Mouse (Mus musculus) lung, embryonic 15.5 days (tissue): Measurements from ENCODE around the gene Rnf145. TPM values are rescaled to one million over a fixed set of nuclear protein-coding genes. Genes with fewer than 3 reads are reported as not detected.

ENCODE experiments used
- ATAC-seq: fragments of 200-750 bp; cut with Nextera tagmentation; 2 replicates; pipeline ENCODE4 v1.8.0; 2017; ENCODE audit warnings: moderate number of reproducible peaks, borderline replicate concordance; ENCODE audit not compliant: low FRiP score, low TSS enrichment; ENCODE audit errors: extremely low read depth
- H3K27ac ChIP-seq: fragments of 300-500 bp; sonication (generic); 2 replicates; pipeline ENCODE4 v1.5.1; 2015; ENCODE audit warnings: moderate library complexity, mild to moderate bottlenecking, inconsistent platforms
- H3K27me3 ChIP-seq: fragments of 300-500 bp; sonication (generic); 2 replicates; pipeline ENCODE4 v1.6.1; 2015; ENCODE audit warnings: inconsistent platforms
- H3K36me3 ChIP-seq: fragments of 300-500 bp; sonication (generic); 2 replicates; pipeline ENCODE4 v1.6.1; 2015; ENCODE audit warnings: inconsistent platforms
- H3K4me1 ChIP-seq: fragments of 300-500 bp; sonication (generic); 2 replicates; pipeline ENCODE4 v1.6.1; 2015; ENCODE audit warnings: inconsistent platforms
- H3K4me2 ChIP-seq: fragments of 300-500 bp; sonication (generic); 2 replicates; pipeline ENCODE4 v1.6.1; 2015; ENCODE audit warnings: inconsistent platforms, mild to moderate bottlenecking, moderate library complexity
- H3K4me3 ChIP-seq: fragments of 300-500 bp; sonication (generic); 2 replicates; pipeline ENCODE4 v1.5.1; 2015; ENCODE audit warnings: mild to moderate bottlenecking, inconsistent platforms
- H3K9ac ChIP-seq: fragments of 300-500 bp; sonication (generic); 2 replicates; pipeline ENCODE4 v1.6.1; 2015; ENCODE audit warnings: inconsistent platforms
- H3K9me3 ChIP-seq: fragments of 300-500 bp; sonication (generic); 2 replicates; pipeline ENCODE4 v1.6.1; 2016; ENCODE audit warnings: inconsistent platforms
- WGBS: fragments of 180-500 bp; shearing (Covaris S2); methylation state at CpG from one replicate; pipeline ENCODE4 v1.1.7; 2015; 5-methylcytosine and 5-hydroxymethylcytosine counted together
- polyA plus RNA-seq: library from polyadenylated mRNA; unstranded; fragments of >200 nt; fragmentation: Nextera tagmentation; extraction: Ambion mirVana; gene quantifications from 2 replicates; pipeline ENCODE4 v1.2.1, GENCODE M21; 2015

Rnf145 gene
- polyA plus RNA-seq, 1 experiment from 2014 or later, result 77.2 TPM

DNA sequence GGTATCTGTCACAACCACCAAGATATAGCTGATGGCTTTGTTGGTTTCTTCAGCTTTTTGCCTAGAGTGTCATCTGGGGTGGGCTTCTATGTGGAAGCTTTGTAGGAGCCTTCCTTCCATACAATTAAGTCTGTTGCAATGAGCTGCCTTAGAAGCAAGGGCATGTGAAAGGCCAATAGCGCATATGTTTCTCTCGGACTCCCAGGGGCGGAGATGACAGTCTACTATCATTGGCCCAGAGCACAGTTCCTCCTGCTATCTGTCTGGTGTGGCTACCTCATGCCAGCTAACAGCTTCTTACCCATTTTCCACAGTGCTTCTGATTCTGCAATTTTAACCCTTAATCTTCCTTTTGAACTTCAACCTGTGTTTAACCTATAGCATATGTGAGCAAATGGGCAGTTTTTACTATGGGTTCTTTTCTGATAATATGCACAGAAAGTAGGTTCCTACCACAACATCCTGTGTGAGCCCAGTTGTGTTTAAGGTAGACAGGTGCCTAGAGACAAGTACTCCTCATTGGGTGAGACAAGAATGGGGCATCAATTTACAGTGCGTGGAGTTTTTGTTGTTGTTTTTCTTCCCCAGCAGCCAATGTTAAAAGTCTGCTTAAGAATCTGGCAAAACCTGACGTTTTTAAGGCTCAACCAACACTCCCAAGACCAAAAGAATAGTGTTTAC, 24.0 kb upstream of the Rnf145 start:
- WGBS, result 75% methylated on average over 5 of the region's 5 CpGs

DNA sequence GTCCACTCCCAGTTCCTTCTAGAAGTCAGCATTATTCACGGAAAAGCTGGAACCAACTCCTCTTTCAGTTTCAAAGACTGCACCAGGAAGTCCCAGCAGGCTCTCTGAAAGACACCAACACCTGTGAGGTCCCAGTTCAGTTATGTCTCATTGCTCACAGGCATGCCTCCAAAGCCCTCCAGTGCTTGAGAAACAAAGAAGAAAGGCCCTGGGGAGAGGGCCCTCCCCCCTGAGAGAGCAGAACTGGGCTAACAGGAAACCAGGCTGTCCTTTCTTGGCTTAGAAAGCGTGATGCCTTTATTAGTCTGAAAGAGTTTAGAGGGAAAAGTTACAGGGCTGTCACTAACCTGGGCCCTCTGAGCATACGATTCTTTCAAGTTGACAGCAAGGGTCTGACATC, 22.5 kb upstream of the Rnf145 start:
- H3K4me2 ChIP-seq, result no peak overlapping the region
- no peak overlapping the region for H3K4me3 ChIP-seq
- H3K27ac ChIP-seq, result peak overlapping the region; percentile 21
- H3K36me3 ChIP-seq, result no peaks in the 10 kb centered on the region
- WGBS, result 38% methylated on average over 3 of the region's 3 CpGs
- peak; percentile 55; the same call in 1 of the 2 replicates for ATAC-seq
- no peaks in the 10 kb centered on the region for H3K27me3 ChIP-seq
- H3K9me3 ChIP-seq, result no peaks in the 10 kb centered on the region
- peaks cover 8% of the 10 kb centered on the region; the same call in 1 of the 2 replicates for H3K4me1 ChIP-seq
- H3K9ac ChIP-seq, result no peak overlapping the region

More for the DNA sequence above, 24.0 kb upstream of the Rnf145 start:
- Histone ChIP-seq H3K9ac (no peak overlapping the region), H3K4me3 (no peak overlapping the region), H3K27ac (no peak overlapping the region), H3K27me3 (no peaks in the 10 kb centered on the region), H3K9me3 (no peaks in the 10 kb centered on the region), H3K4me2 (no peak overlapping the region), H3K36me3 (no peaks in the 10 kb centered on the region), H3K4me1 (peaks cover 8% of the 10 kb centered on the region; the same call in 1 of the 2 replicates)
- ATAC-seq, result no peak

DNA sequence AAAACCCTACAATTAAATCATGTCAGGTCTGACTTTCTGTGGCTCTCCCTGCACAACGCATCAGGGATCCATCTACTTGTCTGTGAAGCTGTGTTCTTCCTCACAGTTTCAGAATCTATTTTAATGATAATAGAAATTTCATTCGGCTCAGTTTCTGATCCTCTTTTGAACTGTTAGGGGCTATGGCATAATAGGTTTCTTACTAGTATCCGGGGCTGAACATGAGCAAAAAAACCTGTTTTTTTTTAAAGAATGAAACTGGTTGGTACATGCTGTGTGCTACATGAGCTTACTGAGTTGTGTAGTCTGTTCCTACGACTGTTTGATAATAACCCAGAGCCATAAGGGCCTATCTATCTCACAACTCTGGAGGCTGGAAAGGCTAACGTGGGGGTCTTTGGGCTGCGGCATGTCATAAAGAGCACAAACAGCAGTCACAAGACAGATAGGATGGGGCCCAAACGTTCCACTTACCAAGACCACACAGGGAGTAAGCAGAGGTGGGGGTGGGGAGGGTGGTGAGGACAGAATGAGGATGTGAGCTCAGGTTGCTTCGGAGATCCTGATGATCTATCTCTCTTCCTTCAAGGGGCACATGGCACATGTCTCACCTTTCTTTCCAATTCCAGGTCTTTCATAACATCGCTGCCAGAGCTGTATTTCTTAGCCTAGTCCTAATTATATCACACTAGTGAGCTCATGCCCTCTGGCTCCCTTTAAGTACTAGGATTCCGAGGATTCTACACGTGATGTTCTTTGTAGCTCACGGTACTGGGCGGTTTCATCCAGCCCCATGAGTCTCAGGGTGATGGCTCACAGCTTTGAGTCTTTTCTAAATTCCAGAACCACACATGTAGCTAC, 20.1 kb upstream of the Rnf145 start:
- H3K4me2 ChIP-seq, result no peak overlapping the region
- H3K36me3 ChIP-seq, result no peaks in the 10 kb centered on the region
- WGBS, result 54% methylated on average over 13 of the region's 13 CpGs
- peaks cover 8% of the 10 kb centered on the region; the same call in 1 of the 2 replicates for H3K4me1 ChIP-seq
- no peak for ATAC-seq
- H3K27ac ChIP-seq, result no peak overlapping the region
- no peaks in the 10 kb centered on the region for H3K9me3 ChIP-seq
- H3K4me3 ChIP-seq, result no peak overlapping the region
- no peak overlapping the region for H3K9ac ChIP-seq
- no peaks in the 10 kb centered on the region for H3K27me3 ChIP-seq

DNA sequence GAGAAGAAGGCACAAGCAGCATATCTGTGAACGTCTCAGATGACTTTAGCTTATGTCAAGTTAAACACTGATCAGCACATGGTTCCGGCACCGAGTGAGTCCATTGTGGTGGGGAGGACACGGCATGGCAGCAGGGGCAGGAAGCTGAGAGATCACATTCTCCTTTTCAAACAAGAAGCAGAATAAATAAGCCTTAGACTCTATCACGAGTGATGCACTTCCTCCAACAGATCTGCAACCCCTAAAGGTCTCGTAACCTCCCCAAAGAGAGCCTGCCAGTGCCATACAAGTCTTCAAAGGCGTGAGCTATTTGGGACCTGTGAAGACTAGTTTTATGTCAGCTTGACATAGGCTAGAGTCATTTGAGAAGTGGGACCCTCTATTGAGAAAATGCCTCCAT, 17.8 kb upstream of the Rnf145 start:
- Histone ChIP-seq H3K9me3 (no peaks in the 10 kb centered on the region), H3K4me3 (no peak overlapping the region), H3K4me1 (peaks cover 12% of the 10 kb centered on the region; the same call in 1 of the 2 replicates), H3K27ac (no peak overlapping the region), H3K27me3 (no peaks in the 10 kb centered on the region), H3K9ac (no peak overlapping the region), H3K36me3 (no peaks in the 10 kb centered on the region), H3K4me2 (no peak overlapping the region)
- 57% methylated on average over 7 of the region's 7 CpGs for WGBS
- ATAC-seq, result no peak

DNA sequence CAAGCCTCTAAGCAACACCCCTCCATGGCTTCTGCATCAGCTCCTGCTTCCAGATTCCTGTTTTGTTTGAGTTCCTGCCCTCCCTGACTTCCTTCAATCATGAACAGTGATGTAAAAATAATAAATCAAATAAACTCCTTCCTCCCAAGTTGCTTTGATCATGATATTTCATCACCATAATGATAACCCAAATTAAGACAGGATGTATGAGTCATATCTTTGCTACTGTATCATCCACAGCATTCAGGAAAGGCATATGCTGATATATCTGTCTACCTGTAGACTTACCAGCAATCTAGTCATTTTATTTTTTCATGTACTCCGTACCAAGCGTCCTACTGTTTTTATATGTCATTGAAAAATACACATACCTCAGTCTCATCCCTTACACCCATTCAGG, 17.3 kb upstream of the Rnf145 start:
- no peak overlapping the region for H3K4me2 ChIP-seq
- H3K36me3 ChIP-seq, result no peaks in the 10 kb centered on the region
- H3K27me3 ChIP-seq, result no peaks in the 10 kb centered on the region
- no peak for ATAC-seq
- no peak overlapping the region for H3K9ac ChIP-seq
- H3K4me1 ChIP-seq, result 0 out of 2 replicates have a peak, but pooled peaks cover 7% of the 10 kb centered on the region
- H3K4me3 ChIP-seq, result no peak overlapping the region
- 57% methylated on average over 2 of the region's 2 CpGs for WGBS
- no peak overlapping the region for H3K27ac ChIP-seq
- H3K9me3 ChIP-seq, result no peaks in the 10 kb centered on the region

DNA sequence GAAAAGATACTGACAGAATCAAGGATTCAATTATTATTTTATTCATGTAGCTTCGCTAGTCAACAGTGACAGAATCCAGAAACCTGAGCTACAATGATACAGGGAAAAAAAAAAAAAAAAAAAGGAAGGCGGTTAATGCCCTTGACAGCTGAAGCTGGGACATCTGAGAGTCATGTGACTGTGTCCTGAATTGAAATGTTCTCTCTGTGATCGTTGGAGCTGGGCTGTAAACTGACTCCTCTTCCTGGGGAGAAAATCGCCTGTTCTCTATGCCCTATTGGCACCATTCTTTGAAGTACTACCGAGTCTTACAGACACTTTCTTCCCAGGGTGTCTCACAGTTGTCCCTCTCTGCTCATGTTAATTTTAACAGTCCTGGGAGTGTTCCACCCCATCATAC, 15.8 kb upstream of the Rnf145 start:
- WGBS, result 58% methylated on average over 5 of the region's 5 CpGs
- Histone ChIP-seq H3K27ac (no peak overlapping the region), H3K9me3 (no peaks in the 10 kb centered on the region), H3K9ac (no peak overlapping the region), H3K4me2 (no peak overlapping the region), H3K27me3 (no peaks in the 10 kb centered on the region), H3K4me1 (0 out of 2 replicates have a peak, but pooled peaks cover 6% of the 10 kb centered on the region), H3K4me3 (no peak overlapping the region), H3K36me3 (no peaks in the 10 kb centered on the region)
- no peak for ATAC-seq

DNA sequence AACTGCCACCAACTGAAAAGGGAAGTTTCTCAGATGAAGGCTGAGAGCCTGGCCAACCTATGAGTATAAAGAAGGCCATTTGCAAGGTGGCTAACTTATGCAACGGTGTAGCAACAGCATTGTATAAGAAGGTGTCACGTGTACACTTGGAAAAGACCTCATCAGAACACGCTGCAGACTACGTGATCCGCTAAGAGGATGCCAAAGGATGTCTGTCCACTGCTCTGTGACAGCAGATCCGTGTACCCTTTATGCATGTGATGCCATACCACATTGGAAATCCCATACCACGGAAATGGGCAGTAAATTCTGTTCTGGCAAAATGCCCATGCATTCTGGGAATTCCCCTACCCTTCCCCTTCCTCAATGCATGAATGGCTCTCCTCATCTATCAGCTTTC, 14.6 kb upstream of the Rnf145 start:
- Histone ChIP-seq H3K36me3 (no peaks in the 10 kb centered on the region), H3K4me3 (no peak overlapping the region), H3K27me3 (no peaks in the 10 kb centered on the region), H3K9ac (no peak overlapping the region), H3K4me1 (0 out of 2 replicates have a peak, but pooled peaks cover 6% of the 10 kb centered on the region), H3K4me2 (no peak overlapping the region), H3K27ac (no peak overlapping the region), H3K9me3 (no peaks in the 10 kb centered on the region)
- WGBS, result 80% methylated on average over 7 of the region's 7 CpGs
- ATAC-seq, result no peak

DNA sequence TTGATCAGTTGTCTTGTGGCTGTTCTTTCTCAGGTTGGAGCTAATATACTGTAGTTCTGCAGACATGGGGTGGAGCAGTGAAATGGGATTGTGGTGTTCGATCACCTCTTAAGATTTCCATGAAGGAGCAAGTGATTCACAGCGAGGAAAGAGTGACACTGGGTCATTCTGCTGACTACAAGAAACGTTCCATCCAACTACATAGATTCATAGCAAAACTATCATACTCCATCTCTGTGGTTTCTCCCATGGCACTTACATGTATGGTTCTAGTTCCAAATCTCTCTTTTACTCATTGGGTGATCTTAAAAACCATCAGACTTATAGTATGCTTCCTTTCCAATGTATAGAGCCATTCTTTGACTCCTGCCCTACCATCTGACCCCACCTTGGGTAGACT, 14.0 kb upstream of the Rnf145 start:
- 80% methylated on average over 3 of the region's 3 CpGs for WGBS
- no peaks in the 10 kb centered on the region for H3K9me3 ChIP-seq
- ATAC-seq, result no peak
- H3K9ac ChIP-seq, result no peak overlapping the region
- H3K27me3 ChIP-seq, result no peaks in the 10 kb centered on the region
- no peak overlapping the region for H3K4me2 ChIP-seq
- no peak overlapping the region for H3K27ac ChIP-seq
- no peak overlapping the region for H3K4me3 ChIP-seq
- H3K4me1 ChIP-seq, result 0 out of 2 replicates have a peak, but pooled peaks cover 6% of the 10 kb centered on the region
- H3K36me3 ChIP-seq, result no peaks in the 10 kb centered on the region

DNA sequence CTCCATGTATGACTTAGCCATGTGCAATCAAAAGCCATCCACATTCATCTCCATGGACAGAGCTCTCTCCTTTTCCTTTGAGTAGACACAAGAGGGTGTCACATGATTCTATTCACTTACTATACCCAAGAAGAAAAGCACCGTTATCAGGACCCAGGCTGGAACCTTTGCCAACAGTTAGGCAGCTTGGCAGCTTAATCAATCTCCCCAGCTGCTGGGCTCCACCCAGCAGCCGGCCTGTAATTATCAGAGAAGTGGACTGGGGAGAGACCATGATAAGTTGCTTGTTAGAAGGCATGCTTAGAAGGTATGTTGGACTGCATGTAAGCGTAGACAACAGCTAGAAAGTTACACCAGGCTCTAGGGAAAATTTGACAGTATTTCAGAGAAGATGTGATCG, 9.9 kb upstream of the Rnf145 start:
- no peaks in the 10 kb centered on the region for H3K9me3 ChIP-seq
- 0 out of 2 replicates have a peak, but pooled peaks cover 6% of the 10 kb centered on the region for H3K4me1 ChIP-seq
- no peak overlapping the region for H3K9ac ChIP-seq
- WGBS, result 44% methylated on average over 4 of the region's 4 CpGs
- no peak for ATAC-seq
- H3K27me3 ChIP-seq, result no peaks in the 10 kb centered on the region
- H3K4me3 ChIP-seq, result no peak overlapping the region
- H3K4me2 ChIP-seq, result no peak overlapping the region
- no peaks in the 10 kb centered on the region for H3K36me3 ChIP-seq
- no peak overlapping the region for H3K27ac ChIP-seq

DNA sequence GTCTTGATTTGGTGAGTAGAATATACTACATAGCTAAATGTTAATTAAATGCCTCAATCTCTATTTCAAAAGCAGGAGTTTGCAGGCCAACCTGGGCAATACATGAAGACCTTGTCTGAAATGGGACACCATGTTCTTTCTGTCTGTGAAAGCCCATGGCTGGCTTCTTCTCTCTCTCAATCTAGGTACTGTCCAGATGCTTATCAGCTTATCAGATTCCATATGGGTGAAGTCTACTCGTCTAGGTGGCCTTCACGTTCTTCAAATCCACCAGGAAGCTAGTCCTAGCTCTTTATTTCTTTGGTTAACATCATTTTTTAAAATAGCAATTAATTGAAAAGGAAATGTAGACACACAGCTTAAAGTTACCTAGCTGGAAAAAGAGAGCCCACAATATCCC, 8.9 kb upstream of the Rnf145 start:
- no peaks in the 10 kb centered on the region for H3K9me3 ChIP-seq
- no peaks in the 10 kb centered on the region for H3K27me3 ChIP-seq
- no peak for ATAC-seq
- H3K4me2 ChIP-seq, result no peak overlapping the region
- no peaks in the 10 kb centered on the region for H3K36me3 ChIP-seq
- H3K4me3 ChIP-seq, result no peak overlapping the region
- H3K9ac ChIP-seq, result no peak overlapping the region
- no peaks in the 10 kb centered on the region for H3K4me1 ChIP-seq
- WGBS, result 67% methylated on average over 2 of the region's 2 CpGs
- no peak overlapping the region for H3K27ac ChIP-seq

DNA sequence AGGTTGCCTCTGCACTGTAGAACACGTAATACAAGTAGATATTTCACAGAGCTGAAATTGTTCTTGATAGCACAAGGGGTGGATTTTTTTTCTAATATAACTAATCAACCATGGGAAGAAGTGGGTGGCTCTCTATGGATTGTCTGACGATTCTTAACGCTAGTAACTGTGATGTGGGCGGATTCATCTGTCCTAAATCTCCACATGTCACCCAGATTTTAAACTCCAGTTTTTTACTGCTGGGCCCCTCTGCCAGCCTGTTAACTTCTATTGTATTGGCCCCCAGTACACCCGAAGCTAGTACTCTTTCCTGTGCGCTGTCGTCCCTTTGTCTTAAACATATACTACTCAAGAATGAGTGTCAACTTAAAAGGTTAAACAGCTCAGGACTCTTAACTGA, 8.4 kb upstream of the Rnf145 start:
- Histone ChIP-seq H3K27me3 (no peaks in the 10 kb centered on the region), H3K36me3 (no peaks in the 10 kb centered on the region), H3K4me1 (no peaks in the 10 kb centered on the region), H3K9ac (no peak overlapping the region), H3K4me3 (no peak overlapping the region), H3K27ac (no peak overlapping the region), H3K9me3 (no peaks in the 10 kb centered on the region), H3K4me2 (no peak overlapping the region)
- WGBS, result 74% methylated on average over 7 of the region's 7 CpGs
- no peak for ATAC-seq
